Comparison of ENCODE assay signal across 16 mouse cellular contexts in the genomic region with DNA sequence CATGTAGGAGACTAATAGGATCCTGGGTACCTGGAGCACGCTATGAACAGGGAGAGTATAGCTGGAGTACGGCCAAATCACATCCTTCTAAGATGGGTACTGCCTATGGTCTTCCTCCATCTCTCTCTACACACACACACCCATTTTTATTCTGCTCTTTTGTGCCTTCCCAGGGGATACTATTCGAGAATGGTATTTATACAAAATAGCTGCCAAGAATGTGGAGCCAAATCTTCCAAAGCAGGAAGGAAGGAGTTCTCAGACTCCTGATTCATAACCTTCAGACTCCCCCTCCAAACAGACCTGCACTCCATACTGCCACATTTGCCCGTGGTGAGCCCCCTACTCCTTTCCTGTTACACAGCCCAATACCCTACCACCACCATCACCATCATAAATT. TPM values are rescaled to one million over a fixed set of nuclear protein-coding genes. Genes with fewer than 3 reads are reported as not detected.
DNase-seq lines count a peak whose midpoint lies in the region; ATAC-seq and TF ChIP-seq lines count a peak whose summit lies in the region.
"Had no signal": no experiment of that assay in that cellular context is flagged by ENCODE, and none has a peak within 500 bp of the region (broad histone marks: within the 10 kb centered on the region; RNA-seq: fewer than 3 reads in every experiment).

No protein-coding gene starts in this region.

- H3K27ac ChIP-seq in forebrain, embryonic 13.5 days = peak overlapping the region; percentile 83
- no peak overlapping the region for H3K27ac ChIP-seq in forebrain, embryonic 12.5 days
- H3K27ac ChIP-seq in intestine, embryonic 16.5 days (ENCODE audit: low read length) = peak overlapping the region; percentile 15; the same call in 1 of the 2 replicates
- H3K27ac ChIP-seq in intestine, embryonic 15.5 days = no peak overlapping the region
- H3K27ac ChIP-seq in stomach, embryonic 15.5 days = peak overlapping the region; percentile 27; the same call in 1 of the 2 replicates
- H3K27ac ChIP-seq in stomach, postnatal 0 days (replicated peaks) = no peak overlapping the region; the same call in 1 of the 2 replicates
- H3K27ac ChIP-seq: liver, embryonic 13.5 days had no signal

- ATAC-seq in forebrain, embryonic 13.5 days = no peak
- ATAC-seq in forebrain, embryonic 12.5 days (ENCODE audit: low FRiP score) = no peak
- no peak for ATAC-seq in intestine, embryonic 16.5 days
- no peak for ATAC-seq in intestine, embryonic 15.5 days
- ATAC-seq in stomach, embryonic 15.5 days (ENCODE audit: insufficient read depth, low FRiP score, low read depth) = no peak
- ATAC-seq in stomach, postnatal 0 days (ENCODE audit: low FRiP score, low TSS enrichment) = no peak
- ATAC-seq in megakaryocyte progenitor cell, adult 5-6 weeks (replicated peaks; ENCODE audit: poor library complexity) = no peak

- H3K36me3 ChIP-seq in forebrain, embryonic 13.5 days (ENCODE audit: poor library complexity, severe bottlenecking) = peaks cover 19% of the 10 kb centered on the region
- H3K36me3 ChIP-seq in forebrain, embryonic 12.5 days (replicated peaks) = peaks cover 20% of the 10 kb centered on the region
- H3K36me3 ChIP-seq in intestine, embryonic 16.5 days (ENCODE audit: control insufficient read depth, insufficient read depth, low read length) = no peaks in the 10 kb centered on the region
- H3K36me3 ChIP-seq in intestine, embryonic 15.5 days = no peaks in the 10 kb centered on the region
- 0 out of 2 replicates have a peak, but pooled peaks cover 10% of the 10 kb centered on the region for H3K36me3 ChIP-seq in stomach, embryonic 15.5 days
- H3K36me3 ChIP-seq in stomach, postnatal 0 days (ENCODE audit: control insufficient read depth, insufficient read depth, low read length) = peaks cover 8% of the 10 kb centered on the region; the same call in 1 of the 2 replicates

- WGBS in forebrain, embryonic 13.5 days = 66% methylated on average over 4 of the region's 4 CpGs
- 63% methylated on average over 4 of the region's 4 CpGs for WGBS in forebrain, embryonic 12.5 days
- WGBS in intestine, embryonic 16.5 days = 65% methylated on average over 4 of the region's 4 CpGs
- 52% methylated on average over 4 of the region's 4 CpGs for WGBS in intestine, embryonic 15.5 days
- 56% methylated on average over 4 of the region's 4 CpGs for WGBS in stomach, embryonic 15.5 days
- WGBS in stomach, postnatal 0 days = 42% methylated on average over 4 of the region's 4 CpGs

- peaks cover 3% of the 10 kb centered on the region; the same call in 1 of the 2 replicates for H3K27me3 ChIP-seq in forebrain, embryonic 13.5 days
- no peaks in the 10 kb centered on the region for H3K27me3 ChIP-seq in forebrain, embryonic 12.5 days
- no peaks in the 10 kb centered on the region for H3K27me3 ChIP-seq in intestine, embryonic 16.5 days (replicated peaks; ENCODE audit: control insufficient read depth, insufficient read depth, low read length)
- no peaks in the 10 kb centered on the region for H3K27me3 ChIP-seq in intestine, embryonic 15.5 days (replicated peaks)
- no peaks in the 10 kb centered on the region for H3K27me3 ChIP-seq in stomach, embryonic 15.5 days (replicated peaks)
- H3K27me3 ChIP-seq in stomach, postnatal 0 days (ENCODE audit: control insufficient read depth, insufficient read depth, low read length) = no peaks in the 10 kb centered on the region
- H3K27me3 ChIP-seq: liver, embryonic 13.5 days had no signal

- TF ChIP-seq EP300 in stomach, postnatal 0 days (optimal IDR thresholded peaks at IDR 0.05) = no peak

- H3K4me3 ChIP-seq in forebrain, embryonic 13.5 days = no peak overlapping the region
- H3K4me3 ChIP-seq in forebrain, embryonic 12.5 days (replicated peaks) = no peak overlapping the region
- no peak overlapping the region for H3K4me3 ChIP-seq in intestine, embryonic 16.5 days (ENCODE audit: low read length)
- H3K4me3 ChIP-seq in intestine, embryonic 15.5 days (replicated peaks) = no peak overlapping the region
- H3K4me3 ChIP-seq in stomach, embryonic 15.5 days (replicated peaks) = no peak overlapping the region
- H3K4me3 ChIP-seq in stomach, postnatal 0 days (ENCODE audit: low read depth, low read length) = no peak overlapping the region
- H3K4me3 ChIP-seq: liver, embryonic 13.5 days had no signal

- TF ChIP-seq CTCF in stomach, postnatal 0 days (IDR thresholded peaks at IDR 0.05; ENCODE audit: low read depth) = no peak

- H3K9ac ChIP-seq in forebrain, embryonic 13.5 days = no peak overlapping the region
- no peak overlapping the region for H3K9ac ChIP-seq in forebrain, embryonic 12.5 days
- H3K9ac ChIP-seq in intestine, embryonic 16.5 days (ENCODE audit: low read depth, low read length) = no peak overlapping the region
- no peak overlapping the region for H3K9ac ChIP-seq in intestine, embryonic 15.5 days
- no peak overlapping the region for H3K9ac ChIP-seq in stomach, embryonic 15.5 days
- H3K9ac ChIP-seq in stomach, postnatal 0 days (ENCODE audit: low read length) = no peak overlapping the region
- H3K9ac ChIP-seq: liver, embryonic 13.5 days had no signal

- 0 out of 2 replicates have a peak overlapping the region, but pooled peaks have one; percentile 2 for H3K4me2 ChIP-seq in forebrain, embryonic 13.5 days
- no peak overlapping the region for H3K4me2 ChIP-seq in forebrain, embryonic 12.5 days
- no peak overlapping the region for H3K4me2 ChIP-seq in intestine, embryonic 16.5 days (ENCODE audit: low read depth, low read length)
- H3K4me2 ChIP-seq in intestine, embryonic 15.5 days (replicated peaks) = no peak overlapping the region
- H3K4me2 ChIP-seq in stomach, embryonic 15.5 days = no peak overlapping the region
- no peak overlapping the region for H3K4me2 ChIP-seq in stomach, postnatal 0 days (replicated peaks; ENCODE audit: low read depth)
- H3K4me2 ChIP-seq: liver, embryonic 13.5 days had no signal

- H3K4me1 ChIP-seq in forebrain, embryonic 13.5 days = peaks cover 16% of the 10 kb centered on the region
- H3K4me1 ChIP-seq in forebrain, embryonic 12.5 days = peaks cover 13% of the 10 kb centered on the region
- peaks cover 7% of the 10 kb centered on the region for H3K4me1 ChIP-seq in intestine, embryonic 16.5 days (ENCODE audit: control insufficient read depth, insufficient read depth, low read length)
- H3K4me1 ChIP-seq in intestine, embryonic 15.5 days (replicated peaks) = peaks cover 4% of the 10 kb centered on the region; the same call in 1 of the 2 replicates
- H3K4me1 ChIP-seq in stomach, embryonic 15.5 days = 0 out of 2 replicates have a peak, but pooled peaks cover 6% of the 10 kb centered on the region
- H3K4me1 ChIP-seq in stomach, postnatal 0 days (replicated peaks; ENCODE audit: control insufficient read depth, insufficient read depth) = no peaks in the 10 kb centered on the region

- DNase-seq in stomach, postnatal 0 days (ENCODE audit: low spot score) = no peak
- DNase-seq in urinary bladder, postnatal 4 days (ENCODE audit: low spot score in 2 of 2) = no peak
- DNase-seq: heart, postnatal 36 days; kidney, adult 18-20 months; liver, embryonic 13.5 days had no signal

- H3K9me3 ChIP-seq in forebrain, embryonic 13.5 days (replicated peaks) = peaks cover 5% of the 10 kb centered on the region; the same call in 1 of the 2 replicates
- H3K9me3 ChIP-seq in forebrain, embryonic 12.5 days = 0 out of 2 replicates have a peak, but pooled peaks cover 5% of the 10 kb centered on the region
- H3K9me3 ChIP-seq in intestine, embryonic 16.5 days (ENCODE audit: control insufficient read depth, low read length) = peaks cover 6% of the 10 kb centered on the region
- H3K9me3 ChIP-seq in intestine, embryonic 15.5 days = 0 out of 2 replicates have a peak, but pooled peaks cover 4% of the 10 kb centered on the region
- H3K9me3 ChIP-seq in stomach, embryonic 15.5 days = no peaks in the 10 kb centered on the region
- H3K9me3 ChIP-seq in stomach, postnatal 0 days (ENCODE audit: control insufficient read depth, low read length) = no peaks in the 10 kb centered on the region

RNA-seq across cellular contexts. Expression of a gene that starts 1.5 kb away (rescaled TPM):
- 79.0 and 86.0 TPM in 2 replicates for polyA plus RNA-seq in forebrain, embryonic 13.5 days (2015; fragmentation: Nextera tagmentation; extraction: Ambion mirVana)
- 88.1 and 95.0 TPM in 2 replicates for polyA plus RNA-seq in forebrain, embryonic 12.5 days (2016; fragmentation: Nextera tagmentation; extraction: Ambion mirVana)
- polyA plus RNA-seq in intestine, embryonic 16.5 days (2015; fragmentation: Nextera tagmentation; extraction: Ambion mirVana) = 36.8 and 38.5 TPM in 2 replicates
- 39.6 and 42.5 TPM in 2 replicates for polyA plus RNA-seq in intestine, embryonic 15.5 days (2015; fragmentation: Nextera tagmentation; extraction: Ambion mirVana)
- polyA plus RNA-seq in stomach, embryonic 15.5 days (2015; fragmentation: Nextera tagmentation; extraction: Ambion mirVana) = 36.4 and 39.7 TPM in 2 replicates
- polyA plus RNA-seq in stomach, postnatal 0 days (2015; fragmentation: Nextera tagmentation; extraction: Ambion mirVana) = 16.5 and 18.7 TPM in 2 replicates
- 28.7 and 30.9 TPM in 2 replicates for total RNA-seq in megakaryocyte progenitor cell, adult 5-6 weeks (2015)
- 36.2 and 46.3 TPM in 2 replicates for total RNA-seq in megakaryocyte progenitor cell, adult 5-6 weeks (2017)

RNA-seq across cellular contexts. Expression of a gene that starts 9.7 kb away (rescaled TPM):
- polyA plus RNA-seq in forebrain, embryonic 13.5 days (2015; fragmentation: Nextera tagmentation; extraction: Ambion mirVana) = 93.5 and 95.2 TPM in 2 replicates
- polyA plus RNA-seq in forebrain, embryonic 12.5 days (2016; fragmentation: Nextera tagmentation; extraction: Ambion mirVana) = 53.4 and 59.8 TPM in 2 replicates
- polyA plus RNA-seq in intestine, embryonic 16.5 days (2015; fragmentation: Nextera tagmentation; extraction: Ambion mirVana) = 41.5 and 42.0 TPM in 2 replicates
- polyA plus RNA-seq in intestine, embryonic 15.5 days (2015; fragmentation: Nextera tagmentation; extraction: Ambion mirVana) = 42.7 and 45.5 TPM in 2 replicates
- polyA plus RNA-seq in stomach, embryonic 15.5 days (2015; fragmentation: Nextera tagmentation; extraction: Ambion mirVana) = 42.7 and 44.7 TPM in 2 replicates
- polyA plus RNA-seq in stomach, postnatal 0 days (2015; fragmentation: Nextera tagmentation; extraction: Ambion mirVana) = 24.0 and 24.5 TPM in 2 replicates
- total RNA-seq in megakaryocyte progenitor cell, adult 5-6 weeks (2015) = 34.2 and 34.6 TPM in 2 replicates
- 21.8 and 25.3 TPM in 2 replicates for total RNA-seq in megakaryocyte progenitor cell, adult 5-6 weeks (2017)

RNA-seq across cellular contexts. Expression of a gene that starts 29.7 kb away (rescaled TPM):
- 0.12 TPM in 1 of 2 replicates, not detected in the other for polyA plus RNA-seq in forebrain, embryonic 13.5 days (2015; fragmentation: Nextera tagmentation; extraction: Ambion mirVana)
- 0.14 TPM in 1 of 2 replicates, not detected in the other for polyA plus RNA-seq in forebrain, embryonic 12.5 days (2016; fragmentation: Nextera tagmentation; extraction: Ambion mirVana)
- polyA plus RNA-seq in intestine, embryonic 16.5 days (2015; fragmentation: Nextera tagmentation; extraction: Ambion mirVana) = 0.10 TPM in 1 of 2 replicates, not detected in the other
- polyA plus RNA-seq in intestine, embryonic 15.5 days (2015; fragmentation: Nextera tagmentation; extraction: Ambion mirVana) = not detected in 2 replicates
- not detected in 2 replicates for polyA plus RNA-seq in stomach, embryonic 15.5 days (2015; fragmentation: Nextera tagmentation; extraction: Ambion mirVana)
- 0.08 and 0.11 TPM in 2 replicates for polyA plus RNA-seq in stomach, postnatal 0 days (2015; fragmentation: Nextera tagmentation; extraction: Ambion mirVana)
- not detected in 2 replicates for total RNA-seq in megakaryocyte progenitor cell, adult 5-6 weeks (2015)
- not detected in 2 replicates for total RNA-seq in megakaryocyte progenitor cell, adult 5-6 weeks (2017)
- total RNA-seq: adrenal gland, postnatal 36 days; common myeloid progenitor, adult 5-6 weeks; heart, postnatal 36 days; left cerebral cortex, postnatal 25 days; megakaryocyte, adult 5-6 weeks had no signal
- polyA plus RNA-seq: liver, embryonic 13.5 days; neural tube, embryonic 11.5 days had no signal

RNA-seq across cellular contexts. Expression of a gene that starts 44.4 kb away (rescaled TPM):
- polyA plus RNA-seq in forebrain, embryonic 13.5 days (2015; fragmentation: Nextera tagmentation; extraction: Ambion mirVana) = 2.1 and 2.3 TPM in 2 replicates
- 2.1 and 2.2 TPM in 2 replicates for polyA plus RNA-seq in forebrain, embryonic 12.5 days (2016; fragmentation: Nextera tagmentation; extraction: Ambion mirVana)
- polyA plus RNA-seq in intestine, embryonic 16.5 days (2015; fragmentation: Nextera tagmentation; extraction: Ambion mirVana) = 2.3 and 2.7 TPM in 2 replicates
- 2.6 and 2.7 TPM in 2 replicates for polyA plus RNA-seq in intestine, embryonic 15.5 days (2015; fragmentation: Nextera tagmentation; extraction: Ambion mirVana)
- 2.4 and 2.5 TPM in 2 replicates for polyA plus RNA-seq in stomach, embryonic 15.5 days (2015; fragmentation: Nextera tagmentation; extraction: Ambion mirVana)
- 7.5 and 7.9 TPM in 2 replicates for polyA plus RNA-seq in stomach, postnatal 0 days (2015; fragmentation: Nextera tagmentation; extraction: Ambion mirVana)
- total RNA-seq in megakaryocyte progenitor cell, adult 5-6 weeks (2015) = 3.3 and 3.5 TPM in 2 replicates
- total RNA-seq in megakaryocyte progenitor cell, adult 5-6 weeks (2017) = 0.47 and 0.87 TPM in 2 replicates

RNA-seq across cellular contexts. Expression of a gene that starts 48.4 kb away (rescaled TPM):
- 187 and 198 TPM in 2 replicates for polyA plus RNA-seq in forebrain, embryonic 13.5 days (2015; fragmentation: Nextera tagmentation; extraction: Ambion mirVana)
- polyA plus RNA-seq in forebrain, embryonic 12.5 days (2016; fragmentation: Nextera tagmentation; extraction: Ambion mirVana) = 234 and 239 TPM in 2 replicates
- polyA plus RNA-seq in intestine, embryonic 16.5 days (2015; fragmentation: Nextera tagmentation; extraction: Ambion mirVana) = 169 and 181 TPM in 2 replicates
- polyA plus RNA-seq in intestine, embryonic 15.5 days (2015; fragmentation: Nextera tagmentation; extraction: Ambion mirVana) = 195 and 202 TPM in 2 replicates
- 180 and 190 TPM in 2 replicates for polyA plus RNA-seq in stomach, embryonic 15.5 days (2015; fragmentation: Nextera tagmentation; extraction: Ambion mirVana)
- 120 and 122 TPM in 2 replicates for polyA plus RNA-seq in stomach, postnatal 0 days (2015; fragmentation: Nextera tagmentation; extraction: Ambion mirVana)
- total RNA-seq in megakaryocyte progenitor cell, adult 5-6 weeks (2015) = 38.0 and 38.6 TPM in 2 replicates
- total RNA-seq in megakaryocyte progenitor cell, adult 5-6 weeks (2017) = 70.9 and 71.9 TPM in 2 replicates

Comparison
In these comparisons a context has a peak if more than half of its experiments do, and no peak if none do; other contexts are left out.
1. H3K27ac ChIP-seq: peak in forebrain, embryonic 13.5 days (single experiment), intestine, embryonic 16.5 days (single experiment) and stomach, embryonic 15.5 days (single experiment); none in forebrain, embryonic 12.5 days (single experiment), intestine, embryonic 15.5 days (single experiment) and stomach, postnatal 0 days (single experiment).